Mouse (Mus musculus): Measurements from ENCODE around the gene Fam173b. TPM values are rescaled to one million over a fixed set of nuclear protein-coding genes. Genes with fewer than 3 reads are reported as not detected.

The Fam173b gene
- total RNA-seq, 2 experiments from 2014 or later, result 11.0 to 22.3 TPM

- ATAC-seq (replicated peaks; ENCODE audit: low FRiP score, low TSS enrichment, poor library complexity, severe bottlenecking), result no peak
These were observed 16.4 kb upstream of the Fam173b start for GRCm38 (mm10) chr15:31585238-31585637.

DNA sequence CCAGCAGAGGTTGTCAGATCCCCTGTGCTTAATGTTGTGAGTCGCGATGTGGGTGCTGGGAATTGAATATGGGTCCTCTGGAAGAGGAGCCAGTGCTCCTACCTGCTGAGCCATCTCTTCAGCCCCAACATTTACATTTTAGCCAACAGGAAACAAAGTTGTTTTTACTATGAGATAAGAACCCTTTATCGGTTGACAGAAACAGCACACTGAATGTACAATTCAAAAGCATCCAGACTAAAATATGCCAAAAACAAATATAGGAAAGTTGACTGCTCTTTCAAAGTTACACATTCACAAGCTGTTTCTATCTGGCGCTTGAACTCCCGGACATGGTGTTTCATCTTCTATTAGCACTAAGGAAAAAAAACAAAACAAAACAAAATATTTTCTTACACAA lies 15.6 kb upstream of the Fam173b start:
- 0 out of 2 replicates have a peak, but pooled peaks have one; percentile 9 for ATAC-seq (replicated peaks; ENCODE audit: low FRiP score, low TSS enrichment, poor library complexity, severe bottlenecking)

DNA sequence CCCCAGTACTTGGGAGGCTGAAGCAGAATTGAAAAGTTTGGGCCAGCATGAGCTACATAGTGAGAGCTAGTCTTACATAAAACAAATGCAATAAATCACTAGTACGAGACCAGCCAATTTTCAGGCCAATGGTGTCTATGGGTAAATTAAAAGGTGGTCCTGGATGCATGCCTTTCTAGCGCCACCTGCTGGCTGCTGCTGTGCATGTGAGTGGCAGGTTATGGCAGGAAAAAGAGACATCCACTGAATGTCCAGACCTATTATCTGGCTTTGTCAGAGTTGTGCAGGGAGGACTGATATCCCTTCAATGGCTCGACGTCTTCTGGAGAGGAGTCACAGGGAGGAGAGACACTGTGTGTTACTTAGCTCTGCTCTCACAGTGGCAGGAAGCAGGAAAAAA lies 15.1 kb upstream of the Fam173b start:
- peak; percentile 85 for ATAC-seq (replicated peaks; ENCODE audit: low FRiP score, low TSS enrichment, poor library complexity, severe bottlenecking)

GRCm38 (mm10) chr15:31587789-31588188 lies 13.9 kb upstream of the Fam173b start:
- no peak for ATAC-seq (replicated peaks; ENCODE audit: low FRiP score, low TSS enrichment, poor library complexity, severe bottlenecking)

DNA sequence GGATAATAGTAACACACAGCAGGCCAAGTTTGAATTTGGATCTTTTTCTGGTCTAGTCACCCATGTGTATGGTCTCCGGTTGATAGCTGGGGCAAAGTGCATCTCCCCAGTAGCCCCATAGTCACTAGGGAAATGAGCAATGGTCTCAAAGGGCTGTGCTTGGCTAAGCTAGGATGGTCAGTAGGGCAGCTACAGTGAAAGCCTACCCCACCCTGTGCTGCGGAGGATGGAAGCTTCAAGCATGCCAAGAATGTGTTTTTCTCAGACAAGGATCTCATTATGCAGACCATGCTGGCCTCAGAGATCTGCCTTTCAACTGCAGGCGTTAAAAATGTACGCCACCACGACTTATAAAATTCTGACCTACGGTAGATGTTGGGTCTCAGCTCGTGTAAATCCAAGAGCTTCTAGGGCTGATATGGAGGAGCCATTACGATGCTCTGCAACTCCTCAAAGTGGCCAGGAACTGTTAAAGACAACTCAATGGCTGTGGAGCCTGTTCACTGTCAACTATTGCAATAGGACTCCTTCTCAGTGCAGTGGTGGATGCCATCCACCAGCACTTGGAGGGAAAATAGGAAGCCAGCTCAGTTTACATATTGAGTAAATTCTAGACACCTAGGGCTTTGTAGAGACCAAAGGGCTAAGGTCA lies 12.5 kb upstream of the Fam173b start:
- ATAC-seq (replicated peaks; ENCODE audit: low FRiP score, low TSS enrichment, poor library complexity, severe bottlenecking), result no peak

- no peak for ATAC-seq (replicated peaks; ENCODE audit: low FRiP score, low TSS enrichment, poor library complexity, severe bottlenecking)
These were observed 11.5 kb upstream of the Fam173b start for GRCm38 (mm10) chr15:31590176-31590575.

GRCm38 (mm10) chr15:31592531-31592930 lies 9.1 kb upstream of the Fam173b start:
- ATAC-seq (replicated peaks; ENCODE audit: low FRiP score, low TSS enrichment, poor library complexity, severe bottlenecking), result no peak

GRCm38 (mm10) chr15:31594260-31594659 lies 7.4 kb upstream of the Fam173b start:
- no peak for ATAC-seq (replicated peaks; ENCODE audit: low FRiP score, low TSS enrichment, poor library complexity, severe bottlenecking)

DNA sequence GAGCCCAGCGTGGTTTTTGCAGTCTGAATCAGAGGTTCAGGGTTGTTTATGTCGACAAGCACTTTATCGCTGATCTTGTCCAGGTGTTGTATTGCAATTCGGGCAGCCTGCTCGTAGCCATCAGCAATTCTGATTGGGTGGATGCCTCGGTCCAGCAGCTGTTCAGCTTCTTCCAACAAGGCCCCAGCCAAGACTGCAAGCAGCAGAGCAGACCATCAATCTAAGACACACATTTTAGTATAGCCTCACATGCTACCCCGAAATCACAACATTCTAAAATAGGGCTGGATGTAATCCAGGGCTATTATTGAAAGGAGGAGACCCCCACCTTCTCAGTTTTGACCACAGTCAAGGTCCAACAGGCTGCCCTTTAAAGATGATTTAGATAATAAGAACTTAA lies 6.0 kb upstream of the Fam173b start:
- no peak for ATAC-seq (replicated peaks; ENCODE audit: low FRiP score, low TSS enrichment, poor library complexity, severe bottlenecking)

DNA sequence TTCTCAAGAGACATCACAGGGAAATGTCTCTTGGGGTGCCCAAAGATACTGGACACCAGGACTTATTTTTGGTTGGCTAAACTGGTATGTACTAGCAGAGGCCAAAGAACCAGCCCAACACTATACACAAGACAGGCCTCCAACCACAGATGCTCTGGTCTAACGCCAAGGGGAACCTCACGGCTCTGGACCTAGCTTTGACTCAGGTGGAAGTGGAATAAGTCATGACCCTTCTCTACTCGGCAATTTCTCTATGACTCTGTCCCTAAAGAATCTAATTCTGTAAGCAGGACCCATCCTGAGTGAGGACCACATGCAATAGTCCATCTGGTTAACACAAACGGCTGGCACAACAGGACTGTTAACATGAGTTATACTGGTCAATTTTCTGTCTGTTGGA lies 1.8 kb upstream of the Fam173b start:
- ATAC-seq (replicated peaks; ENCODE audit: low FRiP score, low TSS enrichment, poor library complexity, severe bottlenecking), result no peak

- peak; percentile 63 for ATAC-seq (replicated peaks; ENCODE audit: low FRiP score, low TSS enrichment, poor library complexity, severe bottlenecking)
These were observed 390 bp upstream of the Fam173b start for GRCm38 (mm10) chr15:31601279-31601645.

DNA sequence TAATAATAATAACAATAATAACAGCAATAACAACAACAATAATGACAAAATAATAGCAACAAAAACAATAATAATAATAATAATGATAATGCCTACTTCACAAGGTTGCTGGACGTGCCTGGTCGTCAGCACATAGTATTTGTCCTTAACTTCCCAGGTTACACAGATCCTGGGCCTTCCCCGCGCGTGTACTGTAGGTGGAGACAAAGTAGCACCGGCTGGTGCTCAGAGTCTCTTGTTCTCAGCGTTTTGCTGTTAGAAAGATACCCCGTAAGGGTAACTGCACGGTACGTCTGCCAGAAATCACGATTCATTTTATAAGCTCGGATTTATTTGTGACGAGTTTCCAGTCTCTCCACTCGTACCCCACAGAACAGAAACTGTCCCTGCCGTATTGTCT lies 774 bp downstream of the Fam173b start:
- peak; percentile 45 for ATAC-seq (replicated peaks; ENCODE audit: low FRiP score, low TSS enrichment, poor library complexity, severe bottlenecking)

GRCm38 (mm10) chr15:31603113-31603512 lies 1.5 kb downstream of the Fam173b start:
- ATAC-seq (replicated peaks; ENCODE audit: low FRiP score, low TSS enrichment, poor library complexity, severe bottlenecking), result no peak

DNA sequence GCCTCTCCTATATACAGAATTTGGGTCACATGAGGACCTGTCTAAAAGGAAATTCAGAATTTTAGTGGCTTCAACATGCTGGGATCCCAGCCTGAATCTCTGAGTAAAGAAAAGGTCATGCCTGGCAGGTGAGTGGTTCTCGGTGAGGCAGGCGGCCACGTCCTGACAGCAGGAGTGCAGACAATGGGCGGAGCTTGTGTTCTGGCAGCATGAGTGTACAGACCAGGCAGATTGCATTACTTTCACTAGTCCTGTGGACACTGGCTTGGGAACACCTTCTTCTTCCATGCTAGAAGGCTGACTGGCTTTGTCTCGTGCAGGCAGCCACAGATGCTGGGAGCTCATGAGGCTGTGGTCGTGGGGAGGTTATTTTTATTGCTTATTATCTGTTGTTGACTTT lies 5.2 kb downstream of the Fam173b start:
- ATAC-seq (replicated peaks; ENCODE audit: low FRiP score, low TSS enrichment, poor library complexity, severe bottlenecking), result no peak

- ATAC-seq (replicated peaks; ENCODE audit: low FRiP score, low TSS enrichment, poor library complexity, severe bottlenecking), result no peak
These were observed 9.4 kb downstream of the Fam173b start for GRCm38 (mm10) chr15:31611027-31611426.

DNA sequence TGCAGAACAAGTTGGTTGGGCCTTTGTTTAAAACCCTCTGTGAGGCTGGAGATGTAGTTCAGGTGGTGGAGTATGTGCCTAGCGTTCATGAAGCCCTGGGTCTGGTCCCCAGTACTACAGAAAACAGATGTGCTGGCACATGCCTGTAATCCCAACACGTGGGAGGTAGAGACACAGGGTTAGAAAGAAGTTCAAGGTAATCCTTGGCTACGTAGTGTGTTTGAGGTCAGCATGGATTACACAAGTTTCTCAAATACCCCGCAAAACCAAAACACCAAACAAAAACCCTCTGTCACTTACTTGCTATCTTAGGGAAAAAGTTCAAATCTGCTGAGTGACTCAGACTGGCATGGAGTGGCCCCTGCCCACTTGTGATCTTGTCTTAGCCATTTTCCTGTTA lies 10.3 kb downstream of the Fam173b start:
- no peak for ATAC-seq (replicated peaks; ENCODE audit: low FRiP score, low TSS enrichment, poor library complexity, severe bottlenecking)

DNA sequence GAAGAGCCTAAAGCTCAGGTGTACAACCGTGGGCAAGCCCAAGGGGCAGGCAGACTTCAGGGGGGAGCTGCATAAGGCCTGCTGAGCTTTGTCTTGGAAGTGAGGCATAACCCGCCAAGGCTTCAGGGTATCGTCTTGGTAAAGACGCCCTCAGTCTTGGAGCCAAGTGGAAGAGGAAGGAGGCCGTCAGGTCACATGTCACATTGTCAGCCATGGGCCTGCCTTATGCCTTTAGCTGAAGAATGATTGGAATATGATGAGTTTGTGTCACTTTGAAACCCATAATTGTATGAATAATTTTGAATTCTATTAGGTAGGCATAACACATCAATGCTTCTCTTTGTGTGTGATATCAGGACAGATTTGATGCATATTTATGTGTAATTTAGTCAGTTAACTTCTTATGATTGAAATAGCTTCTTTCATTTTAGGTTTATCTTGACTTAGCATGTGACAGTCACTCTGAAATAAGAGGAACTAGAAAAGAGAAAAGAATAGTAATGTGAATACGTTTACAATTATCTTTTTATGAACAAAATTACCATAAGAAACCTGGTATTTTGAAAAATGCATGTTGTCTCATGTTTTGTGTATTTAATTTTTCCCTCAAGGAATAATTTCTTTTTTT lies 12.3 kb downstream of the Fam173b start:
- ATAC-seq (replicated peaks; ENCODE audit: low FRiP score, low TSS enrichment, poor library complexity, severe bottlenecking), result no peak

DNA sequence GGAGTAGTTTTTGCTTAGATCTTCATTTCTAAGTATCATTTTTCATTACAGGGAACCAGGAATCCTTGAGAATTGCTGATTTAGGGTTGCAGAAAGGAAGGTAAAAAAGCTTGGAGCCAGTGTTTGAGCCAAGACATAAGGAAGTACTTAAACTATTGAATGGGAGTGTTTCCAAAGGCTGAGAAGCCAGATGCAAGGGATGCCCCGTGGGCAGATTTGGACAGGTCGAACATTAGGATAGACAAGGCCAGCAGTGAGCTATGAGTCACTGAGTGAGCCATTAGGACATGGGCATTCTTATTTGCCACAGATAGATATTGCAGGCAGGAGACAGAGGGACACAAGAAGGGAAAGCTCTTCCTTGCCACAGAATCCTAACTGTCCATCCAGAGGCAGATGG lies 13.0 kb downstream of the Fam173b start:
- no peak for ATAC-seq (replicated peaks; ENCODE audit: low FRiP score, low TSS enrichment, poor library complexity, severe bottlenecking)

DNA sequence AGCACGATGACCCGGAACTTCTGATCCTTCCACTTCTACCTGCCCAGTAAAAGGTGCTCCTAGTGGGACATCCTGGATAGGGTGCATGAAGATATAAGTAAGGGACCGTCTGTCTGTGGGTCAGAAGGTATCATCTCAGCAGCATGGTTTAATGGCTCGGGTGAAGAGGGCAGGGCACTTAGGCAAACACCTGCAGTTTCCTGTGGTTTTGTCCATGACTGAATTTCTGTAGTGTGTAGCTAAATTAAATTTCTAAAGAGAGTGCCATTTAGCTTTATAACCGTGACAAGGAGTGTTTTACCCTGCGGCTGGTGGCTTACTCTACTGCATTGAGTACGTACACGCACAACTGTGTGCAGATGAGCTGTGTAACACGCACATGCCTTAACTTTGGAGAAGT lies 15.6 kb downstream of the Fam173b start:
- no peak for ATAC-seq (replicated peaks; ENCODE audit: low FRiP score, low TSS enrichment, poor library complexity, severe bottlenecking)

DNA sequence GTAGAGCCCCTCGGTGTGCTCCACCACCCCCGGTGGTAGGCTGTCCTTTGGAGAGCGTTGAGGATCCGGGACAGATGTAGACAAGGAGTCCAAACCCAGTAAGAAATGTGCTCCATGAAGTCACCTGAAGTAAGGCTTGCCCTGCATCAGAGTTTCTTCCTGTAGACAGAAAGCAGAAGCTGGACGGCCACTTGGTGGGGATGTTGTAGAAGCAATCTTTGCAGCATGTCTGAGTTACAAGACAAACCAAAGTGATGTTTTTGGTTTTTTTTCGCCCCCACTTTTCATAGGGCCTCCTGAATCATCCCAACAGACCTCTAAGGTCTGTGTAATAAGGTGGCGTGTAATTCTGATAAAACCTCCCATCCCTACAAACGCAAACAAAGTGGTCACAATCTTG lies 17.9 kb downstream of the Fam173b start:
- ATAC-seq (replicated peaks; ENCODE audit: low FRiP score, low TSS enrichment, poor library complexity, severe bottlenecking), result no peak

DNA sequence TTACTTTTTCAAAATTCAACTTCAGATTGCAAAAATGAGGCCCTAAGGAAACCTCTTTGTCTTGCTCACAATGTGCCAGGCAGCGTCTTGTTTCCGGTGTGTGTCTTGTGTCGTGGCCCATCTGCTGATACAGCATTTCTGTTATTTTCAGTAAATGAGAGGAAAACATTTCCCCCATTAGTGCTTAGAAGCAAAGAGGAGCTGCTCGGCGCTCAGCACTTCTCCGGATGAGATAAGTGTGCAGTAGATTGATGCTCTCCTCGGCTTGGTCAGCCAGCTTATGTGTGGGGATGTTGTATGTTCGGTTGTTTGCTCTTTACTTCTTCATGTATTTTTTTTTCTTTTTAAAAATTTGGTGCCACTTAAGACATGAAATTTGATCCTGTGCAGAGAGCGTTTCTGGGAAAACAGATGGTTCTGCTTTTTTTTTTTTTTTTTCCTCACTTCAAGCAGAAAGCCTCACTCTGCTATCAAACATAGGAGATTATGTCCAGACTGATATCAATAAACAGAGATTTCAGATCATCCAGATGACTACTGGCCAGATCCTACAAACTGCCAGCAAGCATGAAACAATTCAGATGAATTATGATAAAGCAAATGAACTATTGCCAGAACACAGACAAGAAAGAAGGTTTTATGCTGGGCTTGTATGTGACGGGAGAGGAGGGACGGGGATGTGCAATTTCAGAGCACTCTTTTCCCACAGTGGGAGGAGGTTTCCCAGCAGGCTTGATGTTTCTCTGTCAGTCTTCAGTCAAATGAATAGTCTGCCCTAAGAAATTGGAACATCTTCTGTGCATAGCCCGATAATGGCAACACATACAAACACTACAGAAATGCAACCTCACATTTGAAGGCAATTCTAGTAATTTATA lies 25.9 kb downstream of the Fam173b start:
- no peak for ATAC-seq (replicated peaks; ENCODE audit: low FRiP score, low TSS enrichment, poor library complexity, severe bottlenecking)

Measured in megakaryocyte-erythroid progenitor cell, adult 5-6 weeks (primary cell).